Mouse (Mus musculus) CH12.LX (cell line): ENCODE results near the gene Pde1b.

ENCODE experiments used
- CTCF ChIP-seq, 2 experiments: IDR thresholded peaks in 1 of 2; conservative IDR thresholded peaks in 1 of 2; 2 replicates each; pipeline ENCODE4 v1.5.1; 2011 to 2012; ENCODE audit warnings: low read depth in 2 of 2, low read length in 2 of 2, improper control_type of control experiment in 1 of 2, inconsistent platforms in 1 of 2, mild to moderate bottlenecking in 1 of 2, moderate library complexity in 1 of 2
- ZKSCAN1 ChIP-seq: IDR thresholded peaks from 2 replicates; pipeline ENCODE4 v1.6.1; 2012; ENCODE audit warnings: low read depth, inconsistent platforms, low read length, improper control_type of control experiment, borderline replicate concordance
- ZNF384 ChIP-seq: IDR thresholded peaks from 2 replicates; pipeline ENCODE4 v1.6.1; 2012; ENCODE audit warnings: low read depth, low read length, improper control_type of control experiment, inconsistent platforms

- TF ChIP-seq ZKSCAN1 (no peak), ZNF384 (no peak), CTCF (conservative IDR thresholded peaks at IDR 0.05 in 1 of 2, IDR thresholded peaks at IDR 0.05 in 1 of 2; ENCODE audit: low read depth in 2 of 2, low read length in 2 of 2) (no peak)
Observed at GRCm38 (mm10) chr15:103485106-103485505, 17.7 kb upstream of the Pde1b start.
